Mouse (Mus musculus) gastrocnemius, adult 2 months (tissue): Measurements from ENCODE around the gene AA467197. TPM values are rescaled to one million over a fixed set of nuclear protein-coding genes. Genes with fewer than 3 reads are reported as not detected.
A peak's percentile ranks its signal among the peaks of the same experiment; 100 is the strongest.

ENCODE experiments used
- DNase-seq: peaks from one replicate; pipeline ENCODE4 v3.0.0; 2022
- H3K27ac ChIP-seq: fragments of 200-600 bp; 2 replicates; pipeline ENCODE4 v1.8.1; 2022; ENCODE audit warnings: mild to moderate bottlenecking
- H3K4me3 ChIP-seq: fragments of 200-600 bp; 2 replicates; pipeline ENCODE4 v1.8.1; 2022; ENCODE audit warnings: mild to moderate bottlenecking, moderate library complexity
- CTCF ChIP-seq: fragments of 200-600 bp; IDR thresholded peaks from 2 replicates; pipeline ENCODE4 v1.8.1; 2022; ENCODE audit warnings: antibody characterized with exemption, mild to moderate bottlenecking, moderate library complexity
- intact Hi-C: fragments of 180-260 bp; cut with DNase I; formaldehyde crosslinking; loops from one replicate; pipeline ENCODE4 v1.15.1; 2025
- total RNA-seq, 2 experiments: library from RNA; stranded (reverse); gene quantifications; 2 replicates each; pipeline ENCODE4 v1.2.3; 2021

Gene AA467197
- total RNA-seq, 2 experiments from 2014 or later = 0.54 TPM; not detected in 1

- intact Hi-C loops = no loop called here
- no peak for TF ChIP-seq CTCF
- Histone ChIP-seq H3K4me3 (no peak overlapping the region), H3K27ac (no peak overlapping the region)
- DNase-seq = no peak
Measured at GRCm38 (mm10) chr2:122618719-122619118, 18.1 kb upstream of the AA467197 start.

DNA sequence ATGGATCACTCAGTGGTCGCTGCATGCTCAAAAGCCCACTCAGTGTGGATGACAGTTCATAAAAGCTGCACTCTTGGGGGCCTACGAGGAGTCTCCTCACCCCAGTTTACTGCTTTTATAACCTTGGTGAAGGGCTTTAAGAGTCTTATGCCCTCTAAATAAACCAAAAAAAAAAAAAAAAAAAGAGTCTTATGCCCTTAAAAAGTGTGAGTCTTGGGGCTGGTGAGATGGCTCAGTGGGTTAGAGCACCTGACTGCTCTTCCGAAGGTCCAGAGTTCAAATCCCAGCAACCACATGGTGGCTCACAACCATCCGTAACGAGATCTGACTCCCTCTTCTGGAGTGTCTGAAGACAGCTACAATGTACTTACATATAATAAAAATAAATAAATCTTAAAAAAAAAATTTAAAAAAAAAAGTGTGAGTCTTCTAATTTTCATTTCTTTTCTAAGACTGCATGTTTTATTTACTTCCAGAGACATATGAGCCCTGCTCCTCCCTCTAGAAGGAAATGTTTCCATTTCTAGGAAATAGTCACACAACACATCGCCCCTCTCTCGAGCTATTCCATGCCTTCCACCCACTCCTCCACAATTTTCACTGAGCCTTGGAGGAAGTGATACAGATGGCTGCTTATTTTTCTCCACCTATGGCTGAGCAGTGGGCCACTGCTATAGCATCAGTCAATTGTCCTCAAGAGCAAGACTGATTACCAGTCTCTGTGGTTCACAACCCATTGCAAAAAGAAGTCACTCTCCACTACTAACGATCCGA lies 15.3 kb upstream of the AA467197 start:
- no peak overlapping the region for H3K4me3 ChIP-seq
- intact Hi-C loops = loop anchor here (10.0 kb wide), 1 partner anchor 277 kb away; no protein-coding TSS in a partner anchor
- no peak overlapping the region for H3K27ac ChIP-seq
- no peak for TF ChIP-seq CTCF
- no peak for DNase-seq

- TF ChIP-seq CTCF = no peak
- no peak for DNase-seq
- H3K27ac ChIP-seq = no peak overlapping the region
- intact Hi-C loops = loop anchor here (10.0 kb wide), 1 partner anchor 281 kb away; no protein-coding TSS in a partner anchor
- no peak overlapping the region for H3K4me3 ChIP-seq
Measured at GRCm38 (mm10) chr2:122625930-122626329, 10.9 kb upstream of the AA467197 start.

- peak overlapping the region; percentile 40 for H3K4me3 ChIP-seq
- intact Hi-C loops = loop anchor here (1.0 to 10.0 kb wide), 2 partner anchors 60 to 284 kb away; no protein-coding TSS in a partner anchor
- TF ChIP-seq CTCF = peak; percentile 86
- H3K27ac ChIP-seq = no peak overlapping the region
- DNase-seq = peak; percentile 80
Measured at GRCm38 (mm10) chr2:122628976-122629375, 7.8 kb upstream of the AA467197 start.

DNA sequence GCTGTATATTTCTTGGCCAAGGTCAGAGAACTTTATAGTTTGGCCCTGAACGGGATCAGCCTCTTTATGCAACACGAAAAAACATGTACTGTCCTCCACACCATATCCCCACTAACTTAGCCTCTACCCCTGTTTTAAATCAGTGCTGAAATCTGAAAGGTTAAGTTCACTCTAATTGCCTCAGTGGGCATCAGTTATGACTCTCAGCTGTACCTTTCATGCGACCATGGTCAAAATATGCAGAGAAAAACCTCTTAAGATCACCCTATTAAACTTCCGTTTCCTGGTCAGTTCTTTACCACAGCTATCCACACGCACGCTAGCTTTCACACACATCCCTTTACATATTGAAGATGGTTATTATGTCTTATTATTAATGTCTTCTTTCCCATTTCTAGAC lies 6.9 kb upstream of the AA467197 start:
- Histone ChIP-seq H3K27ac (peak overlapping the region; percentile 90), H3K4me3 (peak overlapping the region; percentile 93)
- no peak for TF ChIP-seq CTCF
- intact Hi-C loops = loop anchor here (1.0 to 10.0 kb wide), 4 partner anchors 61 to 285 kb away; no protein-coding TSS in a partner anchor
- DNase-seq = no peak

DNA sequence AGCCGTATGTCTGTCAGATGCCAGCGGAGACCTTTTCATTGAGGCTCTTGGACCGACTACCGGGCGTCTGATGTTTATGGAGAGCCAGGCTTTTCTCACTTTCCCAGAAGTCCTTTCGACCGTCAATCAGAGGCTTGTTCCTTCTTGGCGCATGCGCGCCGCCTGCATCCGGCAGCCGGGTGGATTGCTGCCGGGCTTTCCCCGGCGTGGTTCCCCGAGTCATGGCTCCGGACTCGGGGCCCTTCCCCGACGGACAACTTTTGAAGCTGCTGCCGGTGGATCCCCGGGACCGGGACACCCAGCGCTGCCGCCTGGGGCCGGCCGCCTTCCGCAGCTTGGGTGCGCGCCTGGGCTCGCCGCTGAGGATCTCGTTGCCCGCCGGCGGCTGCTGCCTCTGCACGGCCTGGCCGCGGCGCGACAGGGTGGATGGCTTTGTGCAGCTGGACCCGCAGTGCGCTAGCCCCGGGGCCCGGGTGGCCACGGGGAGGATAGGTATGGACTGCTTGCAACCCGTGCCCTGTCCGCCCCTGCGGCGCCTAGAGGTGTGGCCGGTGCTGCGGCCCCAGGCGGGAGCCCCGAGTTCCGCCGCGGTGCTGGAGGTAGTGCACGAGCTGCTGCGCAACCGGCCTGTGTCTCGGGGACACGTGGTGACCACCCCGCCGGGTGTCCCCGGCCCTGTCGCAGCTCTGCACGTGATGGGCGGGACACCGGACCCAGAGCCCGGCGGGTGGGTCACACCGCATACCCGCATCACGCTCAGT lies 6.1 kb upstream of the AA467197 start:
- TF ChIP-seq CTCF = no peak
- H3K4me3 ChIP-seq = peak overlapping the region; percentile 93
- H3K27ac ChIP-seq = peak overlapping the region; percentile 90
- intact Hi-C loops = loop anchor here (10.0 kb wide), 2 partner anchors 124 to 256 kb away; no protein-coding TSS in a partner anchor
- peak; percentile 93 for DNase-seq

DNA sequence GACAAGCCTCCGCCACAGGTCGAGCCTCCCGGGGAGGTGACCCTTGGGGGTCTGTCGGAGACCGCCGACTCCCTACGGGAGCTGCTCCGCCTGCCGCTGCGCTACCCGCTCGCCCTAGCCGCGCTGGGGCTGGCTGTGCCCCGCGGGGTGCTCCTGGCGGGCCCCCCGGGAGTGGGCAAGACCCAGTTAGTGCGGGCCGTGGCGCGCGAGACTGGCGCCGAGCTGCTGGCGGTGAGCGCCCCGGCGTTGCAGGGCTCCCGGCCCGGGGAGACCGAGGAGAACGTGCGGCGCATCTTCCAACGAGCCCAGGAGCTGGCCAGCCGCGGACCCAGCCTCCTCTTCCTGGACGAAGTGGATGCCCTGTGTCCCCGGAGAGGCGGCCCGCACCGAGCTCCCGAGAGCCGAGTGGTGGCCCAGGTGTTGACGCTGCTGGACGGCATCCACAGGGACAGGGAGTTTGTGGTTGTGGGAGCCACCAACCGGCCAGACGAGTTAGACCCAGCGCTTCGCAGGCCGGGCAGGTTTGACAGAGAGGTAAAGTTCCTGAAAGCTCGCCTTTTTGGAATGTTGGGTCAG lies 5.5 kb upstream of the AA467197 start:
- peak overlapping the region; percentile 93 for H3K4me3 ChIP-seq
- H3K27ac ChIP-seq = peak overlapping the region; percentile 90
- peak; percentile 73 for DNase-seq
- intact Hi-C loops = loop anchor here (10.0 kb wide), 2 partner anchors 123 to 257 kb away; no protein-coding TSS in a partner anchor
- peak; percentile 21; the same call in 1 of the 2 replicates for TF ChIP-seq CTCF

GRCm38 (mm10) chr2:122637526-122637997 lies 776 bp downstream of the AA467197 start:
- peak; percentile 99 for TF ChIP-seq CTCF
- intact Hi-C loops = loop anchor here (10.0 kb wide), 2 partner anchors 117 to 263 kb away; no protein-coding TSS in a partner anchor
- Histone ChIP-seq H3K27ac (no peak overlapping the region), H3K4me3 (peak overlapping the region; percentile 75)
- peak; percentile 89 for DNase-seq

DNA sequence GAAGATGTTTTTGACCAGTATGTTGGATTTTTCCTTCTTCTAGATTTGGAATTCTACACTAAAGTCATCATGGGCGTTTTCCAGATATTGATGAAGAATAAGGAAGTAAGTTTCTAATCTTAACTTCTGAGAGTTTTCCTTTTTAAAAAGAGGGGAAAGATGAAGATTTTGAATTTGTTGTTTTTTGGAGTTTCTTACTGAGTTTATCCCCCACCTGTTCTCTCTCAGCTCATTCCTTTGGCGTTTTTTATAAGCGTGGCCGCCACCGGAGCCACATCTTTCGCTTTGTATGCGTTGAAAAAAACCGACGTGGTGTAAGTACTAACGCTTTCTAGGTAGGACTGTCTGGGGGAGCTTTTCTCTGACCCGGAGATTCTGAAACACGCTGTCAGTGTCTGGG lies 1.2 kb downstream of the AA467197 start:
- intact Hi-C loops = loop anchor here (10.0 kb wide), 2 partner anchors 117 to 263 kb away; no protein-coding TSS in a partner anchor

DNA sequence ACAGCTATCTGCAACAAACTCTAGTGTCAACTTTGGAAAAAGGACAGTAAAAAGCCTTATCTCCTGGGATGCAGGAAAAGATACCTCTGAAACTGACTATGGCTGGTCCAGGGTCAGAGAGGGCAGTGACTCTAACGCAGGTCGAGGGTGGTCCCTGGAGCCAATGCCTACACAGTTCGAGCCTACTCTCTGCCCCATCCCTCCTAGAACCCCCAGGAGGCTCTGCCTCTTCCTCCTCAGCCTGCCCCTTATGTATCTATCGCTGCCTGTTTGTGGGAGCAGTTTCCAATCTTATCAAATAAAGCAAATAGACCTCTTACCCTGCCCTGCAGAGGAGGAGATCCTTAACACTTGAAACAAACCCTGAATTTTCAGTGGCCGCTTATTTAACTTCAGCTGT lies 1.9 kb downstream of the AA467197 start:
- H3K4me3 ChIP-seq = no peak overlapping the region
- no peak for DNase-seq
- intact Hi-C loops = loop anchor here (10.0 kb wide), 2 partner anchors 116 to 264 kb away; no protein-coding TSS in a partner anchor
- no peak overlapping the region for H3K27ac ChIP-seq
- TF ChIP-seq CTCF = no peak

More for the DNA sequence above, 1.2 kb downstream of the AA467197 start:
- no peak overlapping the region for H3K27ac ChIP-seq
- no peak for TF ChIP-seq CTCF
- peak overlapping the region; percentile 75 for H3K4me3 ChIP-seq
- no peak for DNase-seq

DNA sequence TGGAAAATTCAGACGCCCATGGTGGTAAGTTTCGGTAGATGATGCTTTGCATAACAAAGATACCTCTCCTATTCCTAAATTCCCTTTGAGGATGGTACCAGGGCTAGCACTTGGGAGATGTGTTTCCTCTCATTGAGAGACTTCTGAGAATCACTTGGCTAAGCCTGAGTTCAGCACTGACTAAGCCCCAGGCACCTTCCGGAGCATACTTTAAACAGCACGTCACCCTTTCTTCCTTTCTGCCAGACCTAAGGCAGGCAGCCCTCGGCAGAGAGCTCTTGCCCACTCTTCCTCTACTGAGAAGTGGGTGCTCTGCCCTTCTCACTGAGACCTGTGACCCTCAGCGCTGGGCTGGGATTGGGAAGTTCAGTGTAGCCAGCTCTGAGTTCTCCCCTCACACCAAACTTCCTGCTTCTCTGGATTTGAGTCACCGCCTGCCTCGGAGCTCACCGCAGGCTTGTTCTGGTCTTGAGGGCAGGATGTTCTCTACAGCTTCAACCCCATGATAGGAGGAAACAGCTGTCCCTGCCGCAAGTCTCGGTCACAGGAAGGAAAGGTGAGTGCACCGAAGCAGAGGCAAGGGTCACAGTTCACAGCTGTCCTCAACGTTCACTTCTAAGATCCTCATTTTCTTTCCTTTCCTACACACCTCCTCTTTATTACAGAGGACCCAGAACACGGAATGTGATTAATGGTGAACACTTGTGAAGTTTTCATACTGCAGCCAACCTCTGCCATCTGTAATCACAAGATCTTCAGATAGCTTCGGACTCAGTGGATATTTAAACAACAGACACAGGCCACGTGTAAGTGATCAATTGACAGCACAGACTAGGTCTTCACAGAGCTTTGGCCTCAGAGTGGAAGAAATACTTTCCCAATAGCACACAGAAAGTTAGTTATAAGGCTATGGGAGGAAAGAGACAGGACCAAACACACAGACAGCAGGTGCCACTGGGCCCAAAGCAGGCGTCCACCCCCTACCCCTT lies 15.6 kb downstream of the AA467197 start:
- intact Hi-C loops = no loop called here
- TF ChIP-seq CTCF = no peak
- DNase-seq = no peak
- H3K27ac ChIP-seq = no peak overlapping the region
- H3K4me3 ChIP-seq = no peak overlapping the region
